Mouse (Mus musculus) forebrain, embryonic 15.5 days (tissue): Measurements from ENCODE around the gene Atf4. TPM values are rescaled to one million over a fixed set of nuclear protein-coding genes. Genes with fewer than 3 reads are reported as not detected.
A peak's percentile ranks its signal among the peaks of the same experiment; 100 is the strongest.

Experiments used
- ATAC-seq: fragments of 200-750 bp; cut with Nextera tagmentation; replicated peaks from 2 replicates; pipeline ENCODE4 v1.8.0; 2017; ENCODE audit warnings: mild to moderate bottlenecking, moderate TSS enrichment, moderate library complexity
- H3K27ac ChIP-seq: fragments of 300-500 bp; sonication (generic); replicated peaks from 2 replicates; pipeline ENCODE4 v1.5.1; 2015; ENCODE audit warnings: mild to moderate bottlenecking, inconsistent platforms
- H3K27me3 ChIP-seq: fragments of 300-500 bp; sonication (generic); 2 replicates; pipeline ENCODE4 v1.6.1; 2015; ENCODE audit warnings: inconsistent platforms
- H3K36me3 ChIP-seq: fragments of 300-500 bp; sonication (generic); 2 replicates; pipeline ENCODE4 v1.6.1; 2015; ENCODE audit warnings: mild to moderate bottlenecking, inconsistent platforms
- H3K4me1 ChIP-seq: fragments of 300-500 bp; sonication (generic); 2 replicates; pipeline ENCODE4 v1.6.1; 2015; ENCODE audit warnings: inconsistent platforms
- H3K4me2 ChIP-seq: fragments of 300-500 bp; sonication (generic); replicated peaks from 2 replicates; pipeline ENCODE4 v1.6.1; 2015; ENCODE audit warnings: mild to moderate bottlenecking, inconsistent platforms
- H3K4me3 ChIP-seq: fragments of 300-500 bp; sonication (generic); 2 replicates; pipeline ENCODE4 v1.5.1; 2015; ENCODE audit warnings: mild to moderate bottlenecking, inconsistent platforms
- H3K9ac ChIP-seq: fragments of 300-500 bp; sonication (generic); replicated peaks from 2 replicates; pipeline ENCODE4 v1.6.1; 2015; ENCODE audit warnings: mild to moderate bottlenecking, inconsistent platforms
- H3K9me3 ChIP-seq: fragments of 300-500 bp; sonication (generic); 2 replicates; pipeline ENCODE4 v1.6.1; 2016; ENCODE audit warnings: inconsistent platforms
- WGBS: fragments of 180-500 bp; shearing (Covaris S2); methylation state at CpG from one replicate; pipeline ENCODE4 v1.1.7; 2015; ENCODE audit warnings: mixed read lengths; 5-methylcytosine and 5-hydroxymethylcytosine counted together
- polyA plus RNA-seq: library from polyadenylated mRNA; unstranded; fragments of >200 nt; fragmentation: Nextera tagmentation; extraction: Ambion mirVana; gene quantifications from 2 replicates; pipeline ENCODE4 v1.2.1, GENCODE M21; 2015

Atf4 gene
- polyA plus RNA-seq, 1 experiment from 2014 or later: 124 TPM

- no peak overlapping the region for H3K27ac ChIP-seq
- H3K4me1 ChIP-seq: peaks cover 5% of the 10 kb centered on the region; the same call in 1 of the 2 replicates
- no peak overlapping the region for H3K9ac ChIP-seq
- ATAC-seq: no peak
- no peaks in the 10 kb centered on the region for H3K27me3 ChIP-seq
- H3K4me2 ChIP-seq: no peak overlapping the region
- no peaks in the 10 kb centered on the region for H3K9me3 ChIP-seq
- no peaks in the 10 kb centered on the region for H3K36me3 ChIP-seq
- no peak overlapping the region for H3K4me3 ChIP-seq
- WGBS: 23% methylated on average over 9 of the region's 9 CpGs
Measured at GRCm38 (mm10) chr15:80225208-80225607, 29.8 kb upstream of the Atf4 start.

DNA sequence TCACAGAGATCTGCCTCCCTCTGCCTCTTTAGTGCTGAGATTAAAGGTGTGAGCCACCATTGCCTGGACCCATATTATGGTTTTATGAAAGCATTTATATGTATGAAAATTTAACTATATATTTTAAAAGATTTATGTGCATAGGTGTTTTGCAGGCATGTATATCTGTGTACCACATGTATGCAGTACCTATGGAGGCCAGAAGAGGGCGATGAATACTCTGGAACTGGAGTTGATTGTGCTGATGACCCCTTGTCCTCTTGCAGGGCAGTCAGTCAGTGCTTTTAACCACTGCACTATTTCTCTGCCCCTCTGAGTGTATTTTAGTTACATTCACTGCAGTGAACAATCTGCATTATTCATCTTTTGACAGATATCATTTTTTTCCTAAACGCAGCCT lies 29.2 kb upstream of the Atf4 start:
- Histone ChIP-seq H3K4me2 (no peak overlapping the region), H3K36me3 (no peaks in the 10 kb centered on the region), H3K9ac (no peak overlapping the region), H3K27ac (no peak overlapping the region), H3K9me3 (no peaks in the 10 kb centered on the region), H3K4me3 (no peak overlapping the region), H3K27me3 (no peaks in the 10 kb centered on the region), H3K4me1 (peaks cover 5% of the 10 kb centered on the region; the same call in 1 of the 2 replicates)
- 44% methylated on average over 2 of the region's 2 CpGs for WGBS
- ATAC-seq: no peak

GRCm38 (mm10) chr15:80228071-80228800 lies 26.7 kb upstream of the Atf4 start:
- Histone ChIP-seq H3K9me3 (no peaks in the 10 kb centered on the region), H3K27ac (0 out of 2 replicates have a peak overlapping the region, but pooled peaks have one; percentile 40), H3K4me2 (no peak overlapping the region), H3K9ac (no peak overlapping the region), H3K4me3 (no peak overlapping the region), H3K4me1 (peaks cover 8% of the 10 kb centered on the region), H3K36me3 (no peaks in the 10 kb centered on the region), H3K27me3 (no peaks in the 10 kb centered on the region)
- ATAC-seq: no peak
- 67% methylated on average over 17 of the region's 17 CpGs for WGBS

GRCm38 (mm10) chr15:80232331-80232730 lies 22.7 kb upstream of the Atf4 start:
- Histone ChIP-seq H3K36me3 (peaks cover 16% of the 10 kb centered on the region), H3K27ac (no peak overlapping the region), H3K9ac (no peak overlapping the region), H3K27me3 (no peaks in the 10 kb centered on the region), H3K9me3 (no peaks in the 10 kb centered on the region), H3K4me2 (no peak overlapping the region), H3K4me3 (no peak overlapping the region), H3K4me1 (peaks cover 23% of the 10 kb centered on the region)
- 35% methylated on average over 2 of the region's 2 CpGs for WGBS
- ATAC-seq: no peak

DNA sequence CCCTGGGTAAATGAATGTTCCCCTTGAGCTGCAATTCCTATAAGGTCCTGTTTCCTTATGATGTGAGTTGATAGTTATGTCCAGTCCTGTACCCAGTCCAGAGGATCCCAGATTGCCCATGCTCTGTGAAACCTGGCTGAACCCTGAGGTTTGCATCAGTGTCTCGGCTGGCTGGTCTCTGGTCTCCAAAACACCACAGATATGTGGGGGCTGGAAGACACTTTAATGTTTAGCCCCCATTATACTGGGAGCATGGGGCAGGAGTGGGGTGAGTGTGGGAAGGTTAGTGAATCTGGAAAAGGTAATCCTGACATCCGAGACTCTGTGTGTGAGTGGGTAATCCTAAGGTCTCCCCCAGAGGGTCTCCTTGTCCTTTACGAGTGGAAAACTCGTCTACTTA lies 21.9 kb upstream of the Atf4 start:
- H3K27ac ChIP-seq: peak overlapping the region; percentile 88
- 64% methylated on average over 4 of the region's 4 CpGs for WGBS
- ATAC-seq: no peak; the same call in 1 of the 2 replicates
- H3K27me3 ChIP-seq: no peaks in the 10 kb centered on the region
- H3K4me2 ChIP-seq: peak overlapping the region; percentile 87; the same call in 1 of the 2 replicates
- peak overlapping the region; percentile 88 for H3K9ac ChIP-seq
- H3K4me3 ChIP-seq: no peak overlapping the region
- peaks cover 22% of the 10 kb centered on the region for H3K4me1 ChIP-seq
- peaks cover 20% of the 10 kb centered on the region for H3K36me3 ChIP-seq
- no peaks in the 10 kb centered on the region for H3K9me3 ChIP-seq

GRCm38 (mm10) chr15:80233733-80234509 lies 21.1 kb upstream of the Atf4 start, which contains the start of gene Mief1:
TSS of gene Mief1 (plus strand) at chr15:80234018.
- H3K9ac ChIP-seq: peak within 1 kb of the TSS; percentile 88
- peak within 1 kb of the TSS; percentile 88 for H3K27ac ChIP-seq
- H3K27me3 ChIP-seq: no peaks in the 10 kb centered on the region
- H3K9me3 ChIP-seq: no peaks in the 10 kb centered on the region
- ATAC-seq: peak; percentile 96
- WGBS: 0% methylated on average over 64 of the region's 67 CpGs
- H3K4me3 ChIP-seq: peak within 1 kb of the TSS; percentile 99
- peaks cover 17% of the 10 kb centered on the region for H3K4me1 ChIP-seq
- H3K36me3 ChIP-seq: peaks cover 29% of the 10 kb centered on the region
- H3K4me2 ChIP-seq: peak within 1 kb of the TSS; percentile 87

- peak within 1 kb of the TSS; percentile 88; the same call in 1 of the 2 replicates for H3K9ac ChIP-seq
- H3K36me3 ChIP-seq: peaks cover 37% of the 10 kb centered on the region
- H3K27me3 ChIP-seq: no peaks in the 10 kb centered on the region
- WGBS: 95% methylated on average over 9 of the region's 9 CpGs
- peaks cover 17% of the 10 kb centered on the region for H3K4me1 ChIP-seq
- H3K9me3 ChIP-seq: no peaks in the 10 kb centered on the region
- ATAC-seq: no peak
- peak within 1 kb of the TSS; percentile 87 for H3K4me2 ChIP-seq
- no peak within 1 kb of the TSS for H3K27ac ChIP-seq
- peak within 1 kb of the TSS; percentile 99 for H3K4me3 ChIP-seq
Measured at GRCm38 (mm10) chr15:80235535-80235934, 19.4 kb upstream of the Atf4 start, which contains the start of gene AC140267.1. TSS of gene AC140267.1 (plus strand) at chr15:80235835.

DNA sequence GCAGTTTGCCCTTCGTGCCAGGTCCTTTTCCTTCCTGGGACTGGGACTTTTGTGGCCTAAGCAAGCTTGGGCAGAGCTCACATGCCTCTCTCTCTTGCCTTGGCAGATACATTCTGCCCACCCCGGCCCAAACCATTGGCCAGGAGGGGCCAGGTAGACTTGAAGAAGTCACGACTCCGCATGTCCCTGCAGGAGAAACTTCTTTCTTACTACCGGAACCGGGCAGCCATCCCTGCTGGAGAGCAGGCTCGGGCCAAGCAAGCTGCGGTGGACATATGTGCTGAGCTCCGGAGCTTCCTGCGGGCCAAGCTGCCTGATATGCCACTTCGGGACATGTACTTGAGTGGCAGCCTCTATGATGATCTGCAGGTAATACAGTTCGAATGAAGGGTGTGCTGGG lies 6.8 kb upstream of the Atf4 start:
- no peak overlapping the region for H3K27ac ChIP-seq
- ATAC-seq: no peak
- 94% methylated on average over 12 of the region's 12 CpGs for WGBS
- H3K4me2 ChIP-seq: no peak overlapping the region
- no peaks in the 10 kb centered on the region for H3K4me1 ChIP-seq
- H3K9me3 ChIP-seq: no peaks in the 10 kb centered on the region
- no peak overlapping the region for H3K4me3 ChIP-seq
- H3K27me3 ChIP-seq: no peaks in the 10 kb centered on the region
- H3K36me3 ChIP-seq: peaks cover 74% of the 10 kb centered on the region
- H3K9ac ChIP-seq: no peak overlapping the region

GRCm38 (mm10) chr15:80248596-80248995 lies 6.4 kb upstream of the Atf4 start:
- H3K4me3 ChIP-seq: no peak overlapping the region
- no peaks in the 10 kb centered on the region for H3K27me3 ChIP-seq
- H3K27ac ChIP-seq: no peak overlapping the region
- WGBS: 82% methylated on average over 1 of the region's 1 CpGs
- ATAC-seq: no peak
- no peak overlapping the region for H3K9ac ChIP-seq
- peaks cover 71% of the 10 kb centered on the region for H3K36me3 ChIP-seq
- no peak overlapping the region for H3K4me2 ChIP-seq
- 0 out of 2 replicates have a peak, but pooled peaks cover under 1% of the 10 kb centered on the region for H3K4me1 ChIP-seq
- no peaks in the 10 kb centered on the region for H3K9me3 ChIP-seq

- WGBS: 92% methylated on average over 10 of the region's 10 CpGs
- Histone ChIP-seq H3K27me3 (no peaks in the 10 kb centered on the region), H3K4me2 (no peak overlapping the region), H3K9me3 (no peaks in the 10 kb centered on the region), H3K9ac (no peak overlapping the region), H3K4me3 (no peak overlapping the region), H3K4me1 (peaks cover 10% of the 10 kb centered on the region), H3K36me3 (peaks cover 61% of the 10 kb centered on the region), H3K27ac (no peak overlapping the region)
- no peak for ATAC-seq
Measured at GRCm38 (mm10) chr15:80249672-80250071, 5.3 kb upstream of the Atf4 start.

GRCm38 (mm10) chr15:80250586-80250985 lies 4.4 kb upstream of the Atf4 start:
- Histone ChIP-seq H3K4me1 (peaks cover 10% of the 10 kb centered on the region), H3K9ac (no peak overlapping the region), H3K4me3 (no peak overlapping the region), H3K27me3 (no peaks in the 10 kb centered on the region), H3K36me3 (peaks cover 60% of the 10 kb centered on the region), H3K4me2 (no peak overlapping the region), H3K9me3 (no peaks in the 10 kb centered on the region), H3K27ac (no peak overlapping the region)
- ATAC-seq: no peak
- WGBS: 96% methylated on average over 6 of the region's 6 CpGs

- ATAC-seq: no peak
- no peaks in the 10 kb centered on the region for H3K9me3 ChIP-seq
- no peak overlapping the region for H3K4me2 ChIP-seq
- no peak overlapping the region for H3K4me3 ChIP-seq
- 25% methylated on average over 2 of the region's 2 CpGs for WGBS
- no peak overlapping the region for H3K9ac ChIP-seq
- peaks cover 53% of the 10 kb centered on the region for H3K36me3 ChIP-seq
- no peaks in the 10 kb centered on the region for H3K27me3 ChIP-seq
- peak overlapping the region; percentile 99; the same call in 1 of the 2 replicates for H3K27ac ChIP-seq
- H3K4me1 ChIP-seq: peaks cover 32% of the 10 kb centered on the region
Measured at GRCm38 (mm10) chr15:80253530-80253929, 1.5 kb upstream of the Atf4 start.
